In genomic region chr2:4717769-4718661, GRCm38 (mm10) we compare ENCODE assay signal across 8 mouse cellular contexts. TPM values are rescaled to one million over a fixed set of nuclear protein-coding genes. Genes with fewer than 3 reads are reported as not detected.
DNase-seq lines count a peak whose midpoint lies in the region; ATAC-seq lines count a peak whose summit lies in the region.

Gene Bend7, plus strand, starts transcription at chr2:4717831.

- H3K27ac ChIP-seq in intestine, embryonic 15.5 days: peak within 1 kb of the TSS; percentile 46
- peak within 1 kb of the TSS; percentile 55 for H3K27ac ChIP-seq in liver, embryonic 11.5 days (ENCODE audit: low read depth, low read length)
- peak within 1 kb of the TSS; percentile 75 for H3K27ac ChIP-seq in neural tube, embryonic 11.5 days (ENCODE audit: low read depth, low read length)

- H3K9me3 ChIP-seq in intestine, embryonic 15.5 days: no peaks in the 10 kb centered on the region
- no peaks in the 10 kb centered on the region for H3K9me3 ChIP-seq in liver, embryonic 11.5 days (ENCODE audit: control insufficient read depth, low read length)
- no peaks in the 10 kb centered on the region for H3K9me3 ChIP-seq in neural tube, embryonic 11.5 days (ENCODE audit: control insufficient read depth, low read length)

- H3K4me1 ChIP-seq in intestine, embryonic 15.5 days (replicated peaks): peaks cover 6% of the 10 kb centered on the region; the same call in 1 of the 2 replicates
- no peaks in the 10 kb centered on the region for H3K4me1 ChIP-seq in liver, embryonic 11.5 days (replicated peaks; ENCODE audit: control insufficient read depth, insufficient read depth, low read length)
- H3K4me1 ChIP-seq in neural tube, embryonic 11.5 days (ENCODE audit: control insufficient read depth, insufficient read depth, low read length): peaks cover 4% of the 10 kb centered on the region; the same call in 1 of the 2 replicates

- peak; percentile 5 for DNase-seq in cerebellum, adult 11 months
- DNase-seq in cerebellum, adult 11-12 months: no peak
- DNase-seq in cerebellum, postnatal 14 days: peak; percentile 37 to 45
- DNase-seq in liver, embryonic 11.5 days (ENCODE audit: low spot score): peak; percentile 56
- DNase-seq in neural tube, embryonic 11.5 days (ENCODE audit: low spot score): peak; percentile 69
- DNase-seq in urinary bladder, postnatal 14 days (ENCODE audit: low spot score): peak; percentile 33

- H3K27me3 ChIP-seq in intestine, embryonic 15.5 days (replicated peaks): 0 out of 2 replicates have a peak, but pooled peaks cover 2% of the 10 kb centered on the region
- peaks cover 48% of the 10 kb centered on the region for H3K27me3 ChIP-seq in liver, embryonic 11.5 days (replicated peaks; ENCODE audit: control insufficient read depth, insufficient read depth, low read length)
- H3K27me3 ChIP-seq in neural tube, embryonic 11.5 days (ENCODE audit: control insufficient read depth, insufficient read depth, low read length): no peaks in the 10 kb centered on the region; the same call in 1 of the 2 replicates

- H3K9ac ChIP-seq in intestine, embryonic 15.5 days: peak within 1 kb of the TSS; percentile 59
- peak within 1 kb of the TSS; percentile 56 for H3K9ac ChIP-seq in liver, embryonic 11.5 days (ENCODE audit: low read depth, low read length)
- peak within 1 kb of the TSS; percentile 83 for H3K9ac ChIP-seq in neural tube, embryonic 11.5 days (ENCODE audit: low read length)

- H3K36me3 ChIP-seq in intestine, embryonic 15.5 days: no peaks in the 10 kb centered on the region
- H3K36me3 ChIP-seq in liver, embryonic 11.5 days (ENCODE audit: control insufficient read depth, insufficient read depth, low read length): no peaks in the 10 kb centered on the region
- H3K36me3 ChIP-seq in neural tube, embryonic 11.5 days (ENCODE audit: control insufficient read depth, insufficient read depth, low read length): no peaks in the 10 kb centered on the region

- peak; percentile 52 for ATAC-seq in granulocyte monocyte progenitor cell, adult 5-6 weeks (replicated peaks; ENCODE audit: poor library complexity, severe bottlenecking)
- peak; percentile 89 for ATAC-seq in intestine, embryonic 15.5 days
- ATAC-seq in liver, embryonic 11.5 days (replicated peaks; ENCODE audit: low FRiP score): peak; percentile 60
- peak; percentile 83 for ATAC-seq in neural tube, embryonic 11.5 days (ENCODE audit: insufficient read depth, low FRiP score, low TSS enrichment)

- H3K4me2 ChIP-seq in intestine, embryonic 15.5 days (replicated peaks): peak within 1 kb of the TSS; percentile 88
- H3K4me2 ChIP-seq in liver, embryonic 11.5 days: peak within 1 kb of the TSS; percentile 85
- peak within 1 kb of the TSS; percentile 68 for H3K4me2 ChIP-seq in neural tube, embryonic 11.5 days (ENCODE audit: low read depth)

- peak within 1 kb of the TSS; percentile 78 for H3K4me3 ChIP-seq in intestine, embryonic 15.5 days (replicated peaks)
- peak within 1 kb of the TSS; percentile 68 for H3K4me3 ChIP-seq in liver, embryonic 11.5 days (ENCODE audit: low read depth, low read length)
- peak within 1 kb of the TSS; percentile 82 for H3K4me3 ChIP-seq in neural tube, embryonic 11.5 days (ENCODE audit: low read depth, low read length)

- WGBS in intestine, embryonic 15.5 days: under 1% methylated on average over 89 of the region's 124 CpGs
- under 1% methylated on average over 90 of the region's 124 CpGs for WGBS in liver, embryonic 11.5 days
- WGBS in neural tube, embryonic 11.5 days: under 1% methylated on average over 50 of the region's 124 CpGs

RNA-seq across cellular contexts. Expression of gene Bend7, which starts in this region (rescaled TPM):
- total RNA-seq in granulocyte monocyte progenitor cell, adult 5-6 weeks (2014; fragmentation: Nextera tagmentation): not detected in 2 replicates
- not detected in 2 replicates for total RNA-seq in granulocyte monocyte progenitor cell, adult 5-6 weeks (2017)
- polyA plus RNA-seq in intestine, embryonic 15.5 days (2015; fragmentation: Nextera tagmentation; extraction: Ambion mirVana): 6.5 and 7.1 TPM in 2 replicates
- 2.4 TPM in 2 replicates for polyA plus RNA-seq in liver, embryonic 11.5 days (2014; fragmentation: Nextera tagmentation; extraction: Ambion mirVana)
- 3.9 and 4.0 TPM in 2 replicates for polyA plus RNA-seq in neural tube, embryonic 11.5 days (2014; fragmentation: Nextera tagmentation; extraction: Ambion mirVana)

Comparison
In these comparisons a context has a peak if more than half of its experiments do, and no peak if none do; other contexts are left out.
1. Peak in ATAC-seq in granulocyte monocyte progenitor cell, adult 5-6 weeks; RNA of the gene not detected or under 1 TPM.